Mouse (Mus musculus): ENCODE measurements around the gene Fbxo41. TPM values are rescaled to one million over a fixed set of nuclear protein-coding genes. Genes with fewer than 3 reads are reported as not detected.

Fbxo41 gene
- 0.68 and 0.79 TPM in 2 replicates for polyA plus RNA-seq (2016; fragmentation: Nextera tagmentation; extraction: Ambion mirVana)

- peak within 1 kb of the TSS; percentile 77 for H3K4me3 ChIP-seq
- peaks cover 50% of the 10 kb centered on the region for H3K27me3 ChIP-seq (ENCODE audit: low read depth, poor library complexity, severe bottlenecking)
- peak within 1 kb of the TSS; percentile 90 for H3K27ac ChIP-seq (replicated peaks)
- DNase-seq (ENCODE audit: low spot score): peak; percentile 70
- WGBS: 1% methylated on average over 20 of the region's 22 CpGs
- peaks cover 23% of the 10 kb centered on the region for H3K4me1 ChIP-seq
- H3K36me3 ChIP-seq: no peaks in the 10 kb centered on the region
- H3K9me3 ChIP-seq (replicated peaks): no peaks in the 10 kb centered on the region
Observed at GRCm38 (mm10) chr6:85502911-85503250, at the start of gene Fbxo41. TSS of gene Fbxo41 (minus strand) at chr6:85502994.

- no peak for DNase-seq (ENCODE audit: low spot score)
- H3K36me3 ChIP-seq: no peaks in the 10 kb centered on the region
- H3K9me3 ChIP-seq (replicated peaks): no peaks in the 10 kb centered on the region
- WGBS: 89% methylated on average over 5 of the region's 5 CpGs
- H3K4me3 ChIP-seq: no peak overlapping the region
- no peaks in the 10 kb centered on the region for H3K27me3 ChIP-seq (ENCODE audit: low read depth, poor library complexity, severe bottlenecking)
- no peak overlapping the region for H3K27ac ChIP-seq (replicated peaks)
- H3K4me1 ChIP-seq: no peaks in the 10 kb centered on the region
Observed at GRCm38 (mm10) chr6:85547642-85548041, 44.8 kb upstream of the Fbxo41 start.

GRCm38 (mm10) chr6:85544251-85544881 is 41.6 kb upstream of the Fbxo41 start:
- H3K27me3 ChIP-seq (ENCODE audit: low read depth, poor library complexity, severe bottlenecking): no peaks in the 10 kb centered on the region
- DNase-seq (ENCODE audit: low spot score): no peak
- no peaks in the 10 kb centered on the region for H3K4me1 ChIP-seq
- no peaks in the 10 kb centered on the region for H3K9me3 ChIP-seq (replicated peaks)
- H3K27ac ChIP-seq (replicated peaks): no peak overlapping the region
- H3K4me3 ChIP-seq: no peak overlapping the region
- no peaks in the 10 kb centered on the region for H3K36me3 ChIP-seq
- 81% methylated on average over 13 of the region's 13 CpGs for WGBS

- 83% methylated on average over 10 of the region's 10 CpGs for WGBS
- H3K27me3 ChIP-seq (ENCODE audit: low read depth, poor library complexity, severe bottlenecking): no peaks in the 10 kb centered on the region
- H3K4me1 ChIP-seq: no peaks in the 10 kb centered on the region
- H3K27ac ChIP-seq (replicated peaks): no peak overlapping the region
- H3K4me3 ChIP-seq: no peak overlapping the region
- no peaks in the 10 kb centered on the region for H3K36me3 ChIP-seq
- DNase-seq (ENCODE audit: low spot score): no peak
- no peaks in the 10 kb centered on the region for H3K9me3 ChIP-seq (replicated peaks)
Observed at GRCm38 (mm10) chr6:85543351-85544175, 40.8 kb upstream of the Fbxo41 start.

GRCm38 (mm10) chr6:85522825-85523224 is 20.0 kb upstream of the Fbxo41 start:
- Histone ChIP-seq H3K27me3 (ENCODE audit: low read depth, poor library complexity, severe bottlenecking) (no peaks in the 10 kb centered on the region), H3K9me3 (replicated peaks) (no peaks in the 10 kb centered on the region), H3K4me3 (no peak overlapping the region), H3K36me3 (no peaks in the 10 kb centered on the region), H3K27ac (replicated peaks) (no peak overlapping the region), H3K4me1 (peaks cover 11% of the 10 kb centered on the region)
- DNase-seq (ENCODE audit: low spot score): no peak
- 86% methylated on average over 2 of the region's 2 CpGs for WGBS

GRCm38 (mm10) chr6:85522026-85522425 is 19.2 kb upstream of the Fbxo41 start:
- H3K27ac ChIP-seq (replicated peaks): no peak overlapping the region
- DNase-seq (ENCODE audit: low spot score): no peak
- H3K9me3 ChIP-seq (replicated peaks): no peaks in the 10 kb centered on the region
- H3K4me3 ChIP-seq: no peak overlapping the region
- H3K4me1 ChIP-seq: peaks cover 13% of the 10 kb centered on the region
- no peaks in the 10 kb centered on the region for H3K36me3 ChIP-seq
- 96% methylated on average over 5 of the region's 5 CpGs for WGBS
- peaks cover 2% of the 10 kb centered on the region; the same call in 1 of the 2 replicates for H3K27me3 ChIP-seq (ENCODE audit: low read depth, poor library complexity, severe bottlenecking)

- Histone ChIP-seq H3K9me3 (replicated peaks) (no peaks in the 10 kb centered on the region), H3K4me3 (peak overlapping the region; percentile 29), H3K27me3 (ENCODE audit: low read depth, poor library complexity, severe bottlenecking) (peaks cover 40% of the 10 kb centered on the region), H3K4me1 (peaks cover 21% of the 10 kb centered on the region), H3K36me3 (no peaks in the 10 kb centered on the region), H3K27ac (replicated peaks) (peak overlapping the region; percentile 42)
- peak; percentile 32 for DNase-seq (ENCODE audit: low spot score)
- WGBS: 54% methylated on average over 5 of the region's 5 CpGs
Observed at GRCm38 (mm10) chr6:85518091-85518693, 15.4 kb upstream of the Fbxo41 start.

GRCm38 (mm10) chr6:85515941-85516340 is 13.1 kb upstream of the Fbxo41 start:
- H3K4me3 ChIP-seq: no peak overlapping the region
- 90% methylated on average over 4 of the region's 4 CpGs for WGBS
- peaks cover 62% of the 10 kb centered on the region for H3K27me3 ChIP-seq (ENCODE audit: low read depth, poor library complexity, severe bottlenecking)
- H3K4me1 ChIP-seq: peaks cover 42% of the 10 kb centered on the region
- H3K9me3 ChIP-seq (replicated peaks): no peaks in the 10 kb centered on the region
- DNase-seq (ENCODE audit: low spot score): no peak
- H3K36me3 ChIP-seq: no peaks in the 10 kb centered on the region
- no peak overlapping the region for H3K27ac ChIP-seq (replicated peaks)

- no peak within 1 kb of the TSS for H3K27ac ChIP-seq (replicated peaks)
- H3K36me3 ChIP-seq: no peaks in the 10 kb centered on the region
- peaks cover 87% of the 10 kb centered on the region for H3K27me3 ChIP-seq (ENCODE audit: low read depth, poor library complexity, severe bottlenecking)
- H3K4me3 ChIP-seq: peak within 1 kb of the TSS; percentile 60
- DNase-seq (ENCODE audit: low spot score): peak; percentile 70
- no peaks in the 10 kb centered on the region for H3K9me3 ChIP-seq (replicated peaks)
- under 1% methylated on average over 38 of the region's 38 CpGs for WGBS
- peaks cover 38% of the 10 kb centered on the region for H3K4me1 ChIP-seq
Observed at GRCm38 (mm10) chr6:85513531-85513910, 10.7 kb upstream of the Fbxo41 start, which contains the start of gene Egr4. TSS of gene Egr4 (minus strand) at chr6:85513589.

- Histone ChIP-seq H3K9me3 (replicated peaks) (no peaks in the 10 kb centered on the region), H3K36me3 (no peaks in the 10 kb centered on the region), H3K27ac (replicated peaks) (no peak overlapping the region), H3K4me3 (peak overlapping the region; percentile 60), H3K4me1 (peaks cover 32% of the 10 kb centered on the region), H3K27me3 (ENCODE audit: low read depth, poor library complexity, severe bottlenecking) (peaks cover 89% of the 10 kb centered on the region)
- peak; percentile 48 for DNase-seq (ENCODE audit: low spot score)
- WGBS: under 1% methylated on average over 86 of the region's 90 CpGs
Observed at GRCm38 (mm10) chr6:85512577-85513530, 10.1 kb upstream of the Fbxo41 start.

GRCm38 (mm10) chr6:85512056-85512440 is 9.3 kb upstream of the Fbxo41 start:
- Histone ChIP-seq H3K4me3 (peak overlapping the region; percentile 60), H3K27me3 (ENCODE audit: low read depth, poor library complexity, severe bottlenecking) (peaks cover 88% of the 10 kb centered on the region), H3K9me3 (replicated peaks) (no peaks in the 10 kb centered on the region), H3K36me3 (no peaks in the 10 kb centered on the region), H3K27ac (replicated peaks) (no peak overlapping the region; the same call in 1 of the 2 replicates), H3K4me1 (peaks cover 29% of the 10 kb centered on the region)
- 1% methylated on average over 36 of the region's 36 CpGs for WGBS
- peak; percentile 38 for DNase-seq (ENCODE audit: low spot score)

Measured in midbrain, embryonic 10.5 days (tissue).